ENCODE assay signal across 20 mouse cellular contexts in genomic region chr11:44161734-44162418, GRCm38 (mm10).
"Had no signal": no experiment of that assay in that cellular context is flagged by ENCODE, and none has a peak within 500 bp of the region (broad histone marks: within the 10 kb centered on the region; RNA-seq: fewer than 3 reads in every experiment).

No protein-coding gene starts in this region.

- H3K27ac ChIP-seq: limb, embryonic 12.5 days; limb, embryonic 15.5 days; liver, embryonic 14.5 days; macrophage; midbrain, embryonic 12.5 days; midbrain, embryonic 15.5 days; neural tube, embryonic 12.5 days; neural tube, embryonic 15.5 days had no signal

- H3K4me1 ChIP-seq: limb, embryonic 12.5 days; limb, embryonic 15.5 days; midbrain, embryonic 12.5 days; midbrain, embryonic 15.5 days; neural tube, embryonic 12.5 days; neural tube, embryonic 15.5 days had no signal

- H3K4me2 ChIP-seq: limb, embryonic 12.5 days; limb, embryonic 15.5 days; liver, embryonic 11.5 days; midbrain, embryonic 12.5 days; midbrain, embryonic 15.5 days; neural tube, embryonic 12.5 days; neural tube, embryonic 15.5 days had no signal

- ATAC-seq: intestine, embryonic 16.5 days; liver, postnatal 0 days; midbrain, embryonic 15.5 days had no signal

- H3K36me3 ChIP-seq: limb, embryonic 12.5 days; limb, embryonic 15.5 days; midbrain, embryonic 12.5 days; midbrain, embryonic 15.5 days; neural tube, embryonic 12.5 days; neural tube, embryonic 15.5 days had no signal

- H3K9ac ChIP-seq: limb, embryonic 12.5 days; limb, embryonic 15.5 days; liver, embryonic 14.5 days; liver, postnatal 0 days; midbrain, embryonic 12.5 days; midbrain, embryonic 15.5 days; neural tube, embryonic 12.5 days; neural tube, embryonic 15.5 days had no signal

- DNase-seq: kidney, adult 18-20 months; kidney, adult 9 months; kidney, postnatal 14 days; kidney, postnatal 4 days; left cerebral cortex, postnatal 4 days; liver, postnatal 0 days; lung, postnatal 10 days; right cerebral cortex, adult 18-20 months; right cerebral cortex, postnatal 25 days; thymus, postnatal 25 days had no signal

- H3K4me3 ChIP-seq: limb, embryonic 12.5 days; limb, embryonic 15.5 days; midbrain, embryonic 12.5 days; midbrain, embryonic 15.5 days; neural tube, embryonic 12.5 days; neural tube, embryonic 15.5 days had no signal

- H3K9me3 ChIP-seq: limb, embryonic 12.5 days; limb, embryonic 15.5 days; midbrain, embryonic 12.5 days; midbrain, embryonic 15.5 days; neural tube, embryonic 12.5 days; neural tube, embryonic 15.5 days had no signal

- H3K27me3 ChIP-seq: limb, embryonic 12.5 days; limb, embryonic 15.5 days; midbrain, embryonic 12.5 days; midbrain, embryonic 15.5 days; neural tube, embryonic 12.5 days; neural tube, embryonic 15.5 days had no signal
